Mouse (Mus musculus): ENCODE measurements around the gene Chrna4.

DNA sequence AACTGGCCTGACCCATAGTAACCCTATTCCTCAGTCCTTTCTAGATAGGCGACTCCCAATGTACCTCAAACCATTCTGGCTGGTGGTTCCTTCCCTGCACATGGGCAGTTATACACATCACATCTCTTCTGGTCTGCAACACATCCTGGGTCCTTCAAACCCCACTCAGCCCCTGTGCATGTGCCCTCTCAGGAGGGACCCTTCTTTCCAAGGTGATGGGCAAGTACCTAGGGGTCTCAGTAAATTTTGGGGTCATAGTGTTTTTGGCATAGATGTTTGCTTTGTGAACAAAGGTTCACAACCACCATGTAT, 29.0 kb upstream of the Chrna4 start:
- TF ChIP-seq POLR2A (IDR thresholded peaks at IDR 0.05; ENCODE audit: low read depth, low read length), result no peak
- no peak for TF ChIP-seq CTCF (IDR thresholded peaks at IDR 0.05; ENCODE audit: extremely low read depth, insufficient read depth, insufficient read length, insufficient replicate concordance)

Data from spleen, adult 2 months (tissue).